Mouse (Mus musculus) layer of hippocampus, postnatal 25 days (tissue): Measurements from ENCODE around the gene Olfr311. TPM values are rescaled to one million over a fixed set of nuclear protein-coding genes. Genes with fewer than 3 reads are reported as not detected.
A peak's percentile ranks its signal among the peaks of the same experiment; 100 is the strongest.
"Not testable (repeated sequence)": the region's sequence is repeated elsewhere in the genome, so short reads cannot be mapped to it uniquely, and the experiment has no call there.

Experiments used
- DNase-seq, 2 experiments: peaks; one replicate each; pipeline ENCODE4 v3.0.0; 2022; ENCODE audit warnings: mixed read lengths in 2 of 2, low spot score in 1 of 2; ENCODE audit errors: extremely low spot score in 1 of 2
- total RNA-seq, 2 experiments: library from RNA; stranded (reverse); gene quantifications; 2 replicates each; pipeline ENCODE4 v1.2.3; 2021

Gene Olfr311
- not detected for total RNA-seq

DNA sequence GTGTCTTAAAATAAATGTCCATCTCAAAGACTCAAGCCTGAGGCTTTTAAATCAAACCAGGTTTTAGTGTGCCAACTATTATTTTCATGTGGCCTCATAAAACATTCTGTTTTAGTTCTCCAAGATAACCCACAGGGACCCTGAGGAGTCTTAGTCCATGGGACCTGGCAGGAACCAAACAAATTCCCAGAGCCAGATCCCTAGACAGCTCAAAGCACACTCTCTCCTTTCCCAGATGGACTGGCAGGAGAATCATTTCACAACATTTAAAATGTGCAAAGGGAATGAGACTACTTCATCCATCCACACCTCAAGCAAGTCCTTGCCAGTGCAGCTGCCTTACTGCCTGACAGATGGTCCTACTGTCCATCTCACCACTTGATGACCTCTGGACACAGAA is at the start of gene Olfr311:
Gene Olfr311, plus strand, starts transcription at position 301 of the 400 bp plus-strand sequence.
- not testable (repeated sequence) for DNase-seq

DNA sequence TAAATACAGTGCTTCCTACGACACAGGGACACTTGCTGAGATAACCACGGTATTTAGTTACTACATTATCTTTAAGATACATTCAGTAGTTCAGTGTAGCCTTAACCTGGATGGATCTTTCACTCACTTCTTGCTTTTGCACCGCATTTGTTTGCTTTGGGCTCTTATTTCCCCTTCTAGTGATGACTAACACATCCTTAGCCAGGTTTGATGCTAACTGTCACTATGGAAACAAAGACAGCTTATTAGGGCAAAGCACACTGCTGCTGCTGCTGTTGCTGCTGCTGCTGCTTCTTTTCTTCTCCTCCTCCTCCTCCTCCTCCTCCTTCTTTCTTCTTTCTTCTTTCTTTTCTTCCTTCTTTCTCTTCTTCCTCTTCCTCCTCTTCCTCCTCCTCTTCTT is 49.5 kb upstream of the Olfr311 start:
- no peak for DNase-seq

DNA sequence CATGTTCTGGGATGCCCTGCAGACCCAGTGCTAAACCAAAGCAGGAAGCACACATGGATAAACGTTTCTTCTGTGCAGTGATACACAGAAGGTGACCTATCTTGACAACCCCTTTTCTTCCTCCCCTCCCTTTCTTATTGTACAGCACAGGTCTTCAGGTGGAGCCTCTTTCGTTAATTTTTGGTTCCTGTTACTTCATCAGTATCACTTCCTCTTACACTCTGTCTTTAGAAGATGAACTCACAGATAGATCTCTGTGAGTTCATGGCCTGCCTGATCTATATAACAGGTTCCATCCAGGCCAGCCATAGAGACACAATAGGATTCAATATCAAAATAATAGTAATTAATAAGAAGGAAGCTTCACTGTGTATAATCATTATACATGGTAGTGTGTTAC is 49.0 kb upstream of the Olfr311 start:
- no peak for DNase-seq

DNA sequence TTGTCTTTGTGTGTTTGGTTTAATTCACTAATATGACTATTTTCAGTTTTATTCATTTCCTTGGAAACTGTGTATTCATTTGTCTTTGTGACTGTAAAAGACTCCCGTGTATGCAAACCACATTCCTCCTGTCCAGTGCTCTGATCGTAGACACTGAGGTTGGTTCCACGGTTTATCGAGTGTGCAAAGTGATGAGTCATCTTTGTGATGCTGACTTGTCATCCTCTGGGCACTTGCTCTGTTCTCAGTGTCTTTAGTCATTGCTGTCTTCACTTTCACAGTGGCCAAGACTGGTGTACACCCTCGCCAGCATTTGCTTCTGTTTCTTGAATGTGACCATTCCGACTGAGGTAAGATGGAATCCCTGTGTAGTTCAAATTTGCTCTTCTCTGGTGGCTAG is 48.4 kb upstream of the Olfr311 start:
- DNase-seq = no peak

DNA sequence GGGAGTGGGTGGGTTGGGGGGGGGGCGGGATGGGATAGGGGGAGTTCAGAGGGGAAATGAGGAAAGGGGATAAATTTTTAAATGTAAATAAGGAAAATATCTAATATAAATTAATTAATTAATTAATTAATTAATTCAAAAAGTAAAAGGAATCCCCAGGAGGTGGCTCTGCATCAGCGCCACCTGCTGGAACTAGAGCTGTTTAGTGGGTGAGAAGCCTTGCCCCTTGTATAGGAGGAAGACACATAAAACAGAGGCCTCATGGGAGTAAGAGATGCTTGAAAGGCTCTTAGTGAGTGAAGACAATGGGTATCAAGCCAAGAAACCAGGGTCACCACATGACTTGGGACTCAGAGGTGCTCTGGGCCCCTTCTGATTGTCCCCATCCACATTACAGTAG is 43.2 kb upstream of the Olfr311 start:
- no peak for DNase-seq

DNA sequence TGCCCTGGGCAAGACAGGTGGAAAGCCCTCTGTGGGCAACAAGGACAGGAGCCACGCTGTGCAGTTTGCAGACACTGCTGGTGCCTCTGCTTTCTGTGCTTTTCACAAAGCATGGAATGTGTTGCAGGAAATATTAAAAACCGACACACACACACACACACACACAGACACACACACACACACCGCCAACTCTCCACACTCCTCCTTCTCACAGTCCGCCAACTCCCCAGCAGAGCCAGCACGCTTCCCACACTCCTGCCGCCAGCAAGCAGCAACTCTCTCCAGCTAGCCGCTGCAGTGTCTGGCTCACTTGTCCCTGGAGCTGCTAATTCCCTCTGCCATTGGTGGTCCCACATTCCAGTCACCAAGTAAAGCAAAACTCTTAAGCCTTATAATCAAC is 42.2 kb upstream of the Olfr311 start:
- peak; percentile 33 to 56 for DNase-seq

DNA sequence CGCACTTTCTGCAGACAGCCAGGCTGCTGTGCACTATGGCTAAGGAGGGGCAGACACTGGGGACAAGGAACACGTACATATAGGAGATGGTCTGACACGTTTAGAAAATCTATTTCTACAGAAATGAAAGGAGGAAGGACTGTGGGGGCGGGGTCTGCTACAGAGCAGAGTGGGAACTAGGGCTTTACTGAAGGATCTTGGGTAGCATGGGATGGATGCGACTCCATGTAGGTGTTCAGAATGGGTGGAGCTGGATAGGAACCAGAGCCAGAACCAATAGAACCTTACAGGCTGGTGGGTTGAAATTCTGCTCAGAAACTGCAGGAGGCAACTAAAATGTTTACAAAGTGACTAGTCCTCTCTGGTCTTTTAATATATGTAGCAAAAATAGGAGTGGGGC is 39.3 kb upstream of the Olfr311 start:
- no peak for DNase-seq

DNA sequence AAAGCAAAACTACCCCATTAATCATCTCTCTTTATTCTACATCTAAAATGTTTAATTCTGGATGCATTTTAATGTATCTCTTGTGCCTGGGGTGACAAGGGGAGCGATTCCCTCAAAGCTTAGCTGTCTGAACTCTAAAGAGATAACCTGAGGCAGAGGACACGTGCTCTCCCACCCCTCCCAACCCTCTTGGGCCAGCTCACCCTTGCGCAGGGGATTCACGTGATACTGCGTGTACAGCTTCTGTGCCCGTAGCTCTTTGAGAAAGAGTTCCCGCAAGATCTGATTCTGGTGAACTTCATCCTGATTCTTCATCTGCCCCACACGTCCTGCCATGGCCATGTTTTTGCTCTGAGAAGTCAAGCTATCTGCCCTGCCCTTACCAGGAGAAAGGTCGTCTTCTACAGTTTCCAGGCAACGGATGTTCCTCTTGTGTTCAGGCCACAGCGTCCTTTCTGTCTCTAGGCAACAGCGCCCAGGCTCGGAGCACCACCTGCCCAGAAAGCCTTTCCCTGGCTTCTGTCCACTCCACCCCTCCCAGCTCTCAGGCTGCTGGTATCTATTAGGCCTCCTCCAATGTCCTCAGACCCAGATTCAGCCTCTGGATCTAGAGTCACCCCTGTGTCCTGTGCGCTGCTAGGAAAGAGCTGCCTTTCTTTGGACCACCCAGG is 37.4 kb upstream of the Olfr311 start, which contains the start of gene Fam183b:
Gene Fam183b, minus strand, starts transcription at position 403 of the 671 bp plus-strand sequence.
- peak; percentile 19 to 31 for DNase-seq

DNA sequence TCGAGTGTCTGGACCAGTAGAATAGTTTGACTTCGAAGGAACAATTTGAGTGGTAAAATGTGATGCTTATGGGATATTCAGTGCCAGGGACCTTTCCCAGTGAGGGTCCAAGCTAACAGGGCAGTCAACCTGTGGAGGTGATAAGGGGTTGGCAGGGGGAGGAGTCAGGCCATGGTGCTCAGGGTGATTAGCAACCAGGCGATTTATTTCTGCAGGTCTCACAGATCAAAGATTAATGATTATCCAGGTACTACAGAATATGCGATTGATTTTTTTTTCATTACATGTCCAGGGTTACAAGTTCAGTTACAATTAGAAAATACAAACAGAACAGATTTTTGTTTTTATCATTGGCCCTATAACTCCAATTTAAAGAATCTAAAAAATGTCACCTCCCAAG is 35.2 kb upstream of the Olfr311 start:
- no peak for DNase-seq

DNA sequence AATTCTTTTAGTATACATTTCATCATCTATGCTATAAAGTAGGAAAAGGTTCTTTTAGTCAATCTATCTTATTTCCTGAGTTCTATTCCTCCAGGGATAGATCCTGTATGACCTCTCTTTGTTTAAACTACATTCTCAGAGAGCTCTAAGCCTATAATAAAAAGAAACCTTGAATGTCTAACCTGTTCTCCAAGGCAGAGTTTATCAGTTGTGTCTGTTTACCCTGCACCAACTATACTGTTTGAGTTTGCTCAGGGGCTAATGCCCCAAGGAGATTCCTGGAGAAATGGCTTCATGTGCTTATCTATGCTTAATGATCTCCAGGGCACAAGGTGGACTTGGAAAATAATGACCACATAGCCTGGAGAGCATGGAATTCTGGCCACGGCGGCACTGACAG is 34.7 kb upstream of the Olfr311 start:
- no peak for DNase-seq

DNA sequence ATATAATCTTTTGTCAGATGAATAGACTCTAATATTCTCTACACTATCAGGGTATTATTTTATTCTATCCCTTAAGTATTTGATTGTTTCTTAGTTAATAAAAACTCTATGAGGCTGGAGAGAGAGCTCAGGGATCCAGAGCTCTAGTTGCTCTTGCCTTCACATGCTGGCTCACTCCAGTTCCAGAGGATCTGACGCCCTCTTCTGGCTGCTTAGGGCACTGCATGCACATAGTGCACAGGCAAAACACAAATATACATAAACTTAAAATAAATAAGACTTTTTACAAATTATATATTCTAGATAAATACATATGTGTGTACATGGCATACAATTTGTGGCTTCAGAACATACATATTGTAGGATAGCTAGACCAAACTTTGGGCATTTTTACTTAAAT is 27.1 kb upstream of the Olfr311 start:
- no peak for DNase-seq

DNA sequence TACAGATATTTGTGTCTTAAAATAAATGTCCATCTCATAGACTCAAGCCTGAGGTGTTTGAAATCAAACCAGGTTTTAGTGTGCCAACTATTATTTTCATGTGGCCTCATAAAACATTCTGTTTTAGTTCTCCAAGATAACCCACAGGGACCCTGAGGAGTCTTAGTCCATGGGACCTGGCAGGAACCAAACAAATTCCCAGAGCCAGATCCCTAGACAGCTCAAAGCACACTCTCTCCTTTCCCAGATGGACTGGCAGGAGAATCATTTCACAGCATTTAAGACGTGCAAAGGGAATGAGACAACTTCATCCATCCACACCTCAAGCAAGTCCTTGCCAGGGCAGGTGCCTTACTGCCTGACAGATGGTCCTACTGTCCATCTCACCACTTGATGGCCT is 24.4 kb upstream of the Olfr311 start, which contains the start of gene Olfr313:
Gene Olfr313, plus strand, starts transcription at position 301 of the 400 bp plus-strand sequence.
- not testable (repeated sequence) for DNase-seq

DNA sequence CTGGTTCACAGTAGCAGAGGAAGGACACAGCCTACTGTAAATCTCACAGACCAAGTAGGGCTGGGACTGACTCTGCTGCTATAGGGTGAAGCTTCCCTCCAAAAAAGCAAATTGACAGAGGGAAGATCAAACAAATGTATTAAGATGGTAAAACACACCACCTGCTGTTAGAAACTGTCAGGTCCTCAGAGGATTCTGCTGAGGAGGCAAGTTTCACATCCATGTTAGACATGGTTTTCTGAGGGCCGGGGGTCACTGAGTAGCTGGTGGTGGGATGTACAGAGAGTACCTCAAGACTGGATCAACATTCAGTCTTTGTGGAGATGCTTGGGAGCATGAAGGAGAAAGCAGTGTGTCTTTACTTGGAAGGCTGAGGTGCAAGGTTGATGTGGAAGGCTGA is 23.4 kb upstream of the Olfr311 start:
- no peak for DNase-seq

DNA sequence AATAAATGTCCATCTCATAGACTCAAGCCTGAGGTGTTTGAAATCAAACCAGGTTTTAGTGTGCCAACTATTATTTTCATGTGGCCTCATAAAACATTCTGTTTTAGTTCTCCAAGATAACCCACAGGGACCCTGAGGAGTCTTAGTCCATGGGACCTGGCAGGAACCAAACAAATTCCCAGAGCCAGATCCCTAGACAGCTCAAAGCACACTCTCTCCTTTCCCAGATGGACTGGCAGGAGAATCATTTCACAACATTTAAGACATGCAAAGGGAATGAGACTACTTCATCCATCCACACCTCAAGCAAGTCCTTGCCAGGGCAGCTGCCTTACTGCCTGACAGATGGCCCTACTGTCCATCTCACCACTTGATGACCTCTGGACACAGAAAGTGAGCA is 10.1 kb upstream of the Olfr311 start, which contains the start of gene Olfr312:
Gene Olfr312, plus strand, starts transcription at position 301 of the 400 bp plus-strand sequence.
- DNase-seq = not testable (repeated sequence)

DNA sequence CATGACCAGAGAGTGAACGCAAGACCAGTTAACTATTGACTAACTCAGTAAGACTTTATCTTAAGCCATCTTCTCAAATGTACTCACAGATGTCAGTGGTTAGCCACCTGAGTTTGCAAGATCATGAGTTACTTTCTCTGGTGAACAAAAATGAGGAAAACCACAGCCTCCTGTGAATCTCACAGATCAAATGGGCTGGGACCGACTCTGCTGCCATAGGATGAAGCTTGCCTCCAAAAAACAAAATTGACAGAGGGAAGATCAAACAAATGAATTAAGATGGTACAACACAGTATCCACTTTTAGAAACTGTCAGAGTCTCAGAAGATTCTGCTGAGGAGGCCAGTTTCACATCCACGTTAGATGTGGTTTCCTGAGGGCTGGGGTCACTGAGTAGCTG is 9.3 kb upstream of the Olfr311 start:
- DNase-seq = no peak

DNA sequence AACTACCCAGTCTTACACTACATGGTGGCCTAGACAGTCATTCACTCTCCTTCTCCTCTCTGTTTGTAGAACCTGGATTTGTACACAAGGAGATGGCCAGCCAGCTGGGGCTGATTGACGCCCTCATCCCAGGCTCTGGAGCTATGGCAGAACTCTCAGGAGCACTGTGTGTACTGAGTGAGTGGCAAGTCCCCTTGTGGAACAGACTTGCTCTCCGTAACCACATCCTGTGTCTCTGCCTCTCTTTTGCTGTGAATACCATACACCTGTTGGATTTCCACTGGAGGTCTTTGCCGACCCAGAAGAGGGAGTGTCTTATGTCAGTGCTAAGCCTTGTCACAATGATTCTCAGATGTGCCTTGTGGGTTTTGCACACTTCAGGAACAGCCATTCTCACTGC is 6.5 kb upstream of the Olfr311 start:
- not testable (repeated sequence) for DNase-seq

DNA sequence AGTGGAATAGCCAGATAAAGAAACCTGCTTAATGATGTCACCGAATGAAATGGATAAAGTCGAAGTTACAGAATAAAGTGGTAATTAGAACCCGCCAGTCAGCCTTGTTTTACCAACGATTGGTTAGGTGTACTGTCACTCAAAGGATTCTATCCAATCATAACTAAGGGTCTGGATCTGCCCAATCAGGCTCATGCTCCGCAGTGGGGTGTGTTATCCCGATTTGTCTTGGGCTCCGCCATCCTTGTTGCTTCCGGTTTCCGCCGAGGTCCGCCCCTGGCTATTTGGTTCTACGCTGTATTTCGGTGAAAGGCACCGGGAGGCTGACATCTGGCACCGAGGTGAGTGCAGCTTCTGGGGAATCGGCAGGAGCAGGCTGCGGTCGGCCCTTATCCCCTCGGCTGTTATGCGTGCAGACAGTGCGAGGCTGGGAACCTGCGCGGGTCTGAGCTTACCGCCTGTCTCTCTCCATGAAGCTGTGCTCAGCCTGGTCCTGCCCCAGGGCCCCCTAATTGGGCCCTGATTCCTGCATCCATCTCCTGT is 7.9 kb downstream of the Olfr311 start, which contains the start of gene Gm12258:
Gene Gm12258, plus strand, starts transcription at position 240 of the 543 bp plus-strand sequence.
- DNase-seq = peak; percentile 60 to 61

DNA sequence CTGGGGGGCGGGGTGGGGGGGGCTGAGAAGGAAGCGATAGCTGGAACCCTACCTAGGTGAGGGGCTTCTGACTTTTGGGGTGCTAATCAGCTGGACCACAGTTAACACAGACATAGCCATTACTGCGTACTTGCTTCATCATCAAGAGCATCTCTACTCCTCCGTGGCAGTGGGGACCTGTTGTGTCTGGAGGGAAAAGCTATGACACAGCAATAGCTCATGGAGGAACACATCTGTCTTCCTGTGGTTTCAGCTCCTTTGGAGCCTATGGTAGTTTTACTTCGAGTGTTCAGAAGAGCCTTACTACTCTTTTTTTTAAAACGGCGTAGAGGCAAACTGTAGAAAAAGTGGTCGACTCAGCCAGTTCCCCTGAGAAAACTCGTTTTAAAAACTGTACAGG is 8.6 kb downstream of the Olfr311 start:
- DNase-seq = no peak

DNA sequence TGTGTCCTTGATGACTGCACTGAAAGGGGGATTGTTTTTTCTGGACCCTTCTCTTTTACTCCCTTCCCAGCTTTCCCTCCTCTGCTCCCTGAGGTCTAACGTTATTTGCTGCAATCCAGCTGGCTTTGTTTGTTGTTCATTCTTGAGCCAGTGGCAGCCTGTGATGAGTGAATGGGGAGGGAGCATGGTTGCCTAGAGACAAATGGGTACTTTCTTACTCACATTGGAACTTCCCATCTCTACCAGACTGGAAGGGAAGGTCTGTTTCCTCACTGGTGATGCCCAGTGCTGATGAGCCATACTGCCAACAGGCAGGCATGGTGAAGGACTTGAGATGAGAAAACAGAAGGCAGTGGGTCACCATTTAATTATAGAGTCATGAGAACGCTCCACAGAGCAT is 10.7 kb downstream of the Olfr311 start:
- DNase-seq = no peak

DNA sequence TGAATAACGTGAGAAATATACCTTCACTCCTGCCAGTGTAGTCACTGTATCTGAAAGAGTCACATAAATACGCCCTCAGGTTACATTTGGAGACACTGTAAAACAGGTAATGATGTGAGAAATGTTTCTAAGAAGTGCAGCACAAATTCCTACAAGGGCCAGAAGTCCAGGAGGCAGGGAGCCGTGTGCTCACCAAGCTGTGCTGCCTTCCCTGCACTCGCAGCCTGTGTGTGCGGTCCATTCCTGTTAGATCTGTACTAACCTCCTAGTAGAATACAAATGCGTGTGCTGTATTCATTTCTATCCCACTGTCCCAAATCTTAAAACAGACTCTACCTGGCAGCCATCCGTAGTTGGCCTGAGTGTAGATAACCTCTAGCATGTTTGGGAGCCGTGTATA is 21.7 kb downstream of the Olfr311 start:
- no peak for DNase-seq

DNA sequence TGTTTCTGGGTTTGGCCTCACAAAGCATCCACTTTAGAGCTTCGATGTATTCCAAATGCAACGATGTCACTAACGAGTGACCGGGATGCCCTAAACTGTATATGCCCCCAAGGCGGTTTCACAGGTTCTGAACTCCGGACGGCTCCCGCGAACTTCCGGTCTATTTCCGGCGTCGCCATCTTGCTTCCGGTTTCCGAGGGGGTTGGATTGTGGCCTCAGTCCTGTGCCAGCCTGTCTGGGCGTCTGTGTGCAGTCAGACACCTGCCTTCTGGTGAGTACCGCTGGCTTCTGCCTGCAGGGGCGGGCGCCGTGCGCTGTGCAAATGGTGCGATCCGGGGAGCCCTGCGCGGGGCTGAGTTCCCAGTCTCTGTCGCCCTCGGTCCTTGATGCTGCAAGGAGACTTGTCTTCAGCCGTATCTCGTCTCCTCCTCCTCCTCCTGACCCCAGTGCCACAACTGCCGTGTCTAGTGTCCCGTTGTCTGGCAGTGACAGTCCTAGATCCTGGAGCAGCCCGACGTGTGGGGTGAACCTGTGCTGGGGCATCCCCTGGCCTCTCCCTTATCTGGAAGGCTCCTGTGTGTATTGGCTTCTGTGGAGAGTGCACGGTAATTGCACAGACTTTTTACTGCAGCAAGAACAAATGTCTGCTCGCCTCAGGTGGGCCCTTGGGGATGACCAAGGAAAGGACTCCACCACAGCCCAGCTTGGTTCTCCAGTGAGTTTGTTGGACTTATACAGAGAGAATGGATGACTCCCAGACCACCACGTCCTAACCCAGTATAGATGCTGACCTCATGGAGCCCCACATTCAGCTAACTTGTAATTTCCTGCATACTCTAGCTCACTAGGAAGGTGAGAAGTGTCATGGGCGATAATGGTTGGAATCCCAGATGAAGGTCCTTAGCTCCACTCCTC is 28.2 kb downstream of the Olfr311 start, which contains the start of gene 2810021J22Rik:
Gene 2810021J22Rik, plus strand, starts transcription at position 178 of the 915 bp plus-strand sequence.
- DNase-seq = peak; percentile 68 to 73
